Mouse (Mus musculus) adrenal gland, adult 18-20 months (tissue): ENCODE measurements around the gene Rad51b. TPM values are rescaled to one million over a fixed set of nuclear protein-coding genes. Genes with fewer than 3 reads are reported as not detected.

Experiments
- DNase-seq, 2 experiments: peaks; one replicate each; pipeline ENCODE4 v3.0.0; 2021 to 2022; ENCODE audit warnings: low spot score in 2 of 2
- total RNA-seq, 2 experiments: library from RNA; stranded (reverse); gene quantifications; 1 replicate in 1 of 2; 2 replicates in 1 of 2; pipeline ENCODE4 v1.2.3; 2021

Gene Rad51b
- total RNA-seq, 2 experiments from 2014 or later, result 0.26 to 0.46 TPM

DNA sequence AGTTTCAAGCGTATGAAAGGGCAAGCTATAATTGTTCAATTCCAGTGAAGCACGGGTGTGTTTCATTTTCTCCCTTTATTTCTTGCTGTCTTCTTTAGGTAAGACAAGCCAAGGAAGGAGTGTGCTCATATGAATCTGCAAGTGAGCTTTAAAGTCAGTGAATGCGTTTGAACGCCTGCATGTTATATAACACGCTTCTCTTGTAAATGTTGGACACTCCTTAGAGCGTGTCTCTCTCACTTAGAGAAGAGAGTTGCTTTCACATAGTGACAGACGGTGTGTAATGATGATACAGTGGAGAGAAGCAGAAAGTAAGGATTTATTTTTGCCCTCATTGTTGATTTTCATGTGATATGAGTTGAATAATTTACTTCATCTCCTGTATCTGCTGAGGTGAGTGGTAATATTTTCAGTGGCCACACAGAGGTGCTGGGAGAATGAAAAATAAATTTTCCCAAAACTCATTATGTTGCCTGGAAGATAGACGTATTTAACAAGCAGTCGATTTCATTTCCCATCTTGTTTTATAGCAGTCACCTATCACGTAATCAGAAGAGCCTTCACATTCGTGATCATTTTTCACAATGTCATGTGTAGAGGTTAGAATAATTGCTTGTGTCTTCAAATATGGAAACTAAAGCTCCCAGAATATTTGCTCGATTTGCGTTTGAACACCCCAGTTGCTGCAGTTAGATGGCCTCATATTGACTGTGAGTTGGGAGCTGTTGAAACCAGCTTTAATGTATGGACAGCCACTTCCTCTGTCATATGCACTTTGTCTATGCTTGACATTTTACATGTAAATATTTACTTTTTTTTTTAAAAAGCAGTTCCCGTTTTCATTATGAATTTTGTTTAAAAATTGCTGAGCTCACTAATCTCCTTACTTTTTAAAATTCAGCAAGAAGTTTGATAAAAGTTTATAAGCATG, 228.1 kb downstream of the Rad51b start:
- DNase-seq, result no peak

DNA sequence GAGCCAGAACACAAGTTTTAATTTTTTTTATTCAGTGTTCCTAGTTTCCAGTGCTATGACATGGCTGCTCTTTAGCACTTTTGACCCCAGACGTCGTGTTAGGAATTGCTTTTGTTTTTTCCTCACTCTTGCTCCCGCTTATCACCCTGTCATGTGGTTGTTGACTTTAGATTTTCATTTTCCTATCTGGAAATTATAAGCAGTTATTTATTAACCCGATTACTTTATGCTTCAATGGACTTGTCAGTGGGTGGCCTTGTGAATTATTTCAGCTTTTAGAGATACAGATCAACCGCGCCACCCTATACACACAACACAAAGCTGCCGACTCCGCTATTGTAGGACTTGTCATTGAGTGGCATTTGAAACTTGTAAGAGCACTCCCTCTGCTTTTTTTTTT, 228.8 kb downstream of the Rad51b start:
- no peak for DNase-seq

DNA sequence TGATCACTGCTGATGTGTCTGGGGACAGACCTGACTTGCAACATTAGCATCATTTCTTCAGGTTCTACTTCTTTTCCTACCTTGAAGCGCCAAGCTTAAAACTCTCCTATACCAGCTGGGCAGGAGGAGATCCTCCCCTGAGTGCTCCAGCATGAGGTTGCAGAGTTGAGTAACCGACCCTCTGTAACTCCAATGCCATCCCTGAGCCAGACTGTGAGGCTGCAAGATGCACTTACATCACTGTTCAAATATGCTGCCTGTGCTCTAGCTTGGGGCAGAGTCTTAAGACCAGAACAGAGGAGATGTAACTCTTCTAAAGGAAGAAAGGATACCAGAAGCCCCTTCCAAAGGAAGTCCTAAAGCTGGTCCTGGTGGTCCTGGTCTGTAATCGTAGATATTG, 230.1 kb downstream of the Rad51b start:
- DNase-seq, result no peak

DNA sequence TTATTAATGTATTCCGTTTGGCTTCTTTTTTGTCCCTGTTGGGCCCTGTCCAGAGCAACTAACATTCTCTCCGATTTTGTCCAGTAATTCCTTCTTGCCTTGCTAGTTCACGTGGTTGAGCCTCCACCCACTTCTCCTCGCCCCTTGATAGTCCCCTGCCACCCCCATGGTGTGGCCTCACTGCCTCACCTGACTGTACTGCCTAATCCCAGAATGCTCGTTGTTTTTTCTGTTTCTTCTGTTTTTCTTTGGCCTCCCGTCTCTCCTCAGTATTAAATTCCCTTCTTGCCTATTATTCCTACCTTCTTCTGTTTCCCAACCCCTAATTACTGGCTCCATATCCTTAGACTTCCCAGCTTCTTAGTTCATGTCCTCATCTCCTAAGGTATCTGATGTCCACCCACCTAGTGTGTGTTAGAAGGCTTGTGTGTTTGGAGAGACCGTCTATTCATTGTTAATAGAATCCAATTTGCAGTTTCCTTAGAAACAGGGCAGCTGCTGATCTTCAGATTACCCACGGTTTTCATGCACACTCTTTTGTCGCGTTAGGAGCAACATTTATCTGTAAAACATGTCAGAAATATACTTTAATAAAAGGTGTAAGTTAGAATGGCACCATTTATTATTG, 233.3 kb downstream of the Rad51b start:
- DNase-seq, result no peak

DNA sequence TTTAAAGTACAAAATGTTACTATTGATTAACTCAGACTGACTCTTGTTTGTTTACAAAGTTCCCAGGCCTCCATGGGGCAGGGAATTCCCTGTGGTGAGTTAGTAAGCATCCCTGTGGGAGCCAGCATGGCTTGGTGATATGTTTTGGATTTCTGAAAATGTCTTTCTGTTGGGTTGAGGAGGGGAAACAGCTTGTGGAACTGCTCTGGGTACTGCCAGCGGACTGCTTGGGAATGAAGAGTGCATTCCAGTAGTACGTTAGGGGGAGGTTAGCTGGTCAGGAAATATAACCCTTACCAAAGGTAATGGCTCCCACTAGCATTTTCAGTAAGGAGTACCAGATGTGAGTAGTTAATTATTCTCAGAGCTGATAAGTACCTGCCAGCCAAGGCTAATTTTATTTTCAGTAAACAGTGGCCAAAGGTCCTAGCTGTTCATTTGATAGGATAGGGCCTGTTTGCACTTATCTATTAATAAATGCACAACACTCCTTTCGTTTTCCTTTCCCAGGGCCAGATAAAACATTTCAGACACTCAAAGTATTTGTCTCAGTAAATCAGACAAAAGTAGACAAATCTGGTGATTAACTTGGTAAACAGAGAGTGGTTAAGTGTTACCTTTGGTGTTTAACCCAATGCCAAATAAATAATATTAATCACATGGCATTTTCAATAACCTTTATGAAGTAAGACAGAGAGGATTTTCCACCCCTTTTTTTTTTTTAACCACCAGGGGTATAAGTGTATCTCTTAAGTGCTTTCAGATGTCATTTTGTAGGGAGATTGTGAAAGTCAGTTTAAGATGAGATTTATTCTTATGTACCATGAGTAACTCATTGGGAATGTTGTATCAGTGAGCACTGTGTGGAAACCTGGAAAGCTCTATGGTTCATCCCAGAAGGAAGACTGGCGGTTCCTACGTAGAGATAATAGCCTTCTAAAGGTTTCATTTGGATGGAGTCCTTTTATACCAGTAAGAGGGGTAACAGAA, 235.0 kb downstream of the Rad51b start:
- no peak for DNase-seq

DNA sequence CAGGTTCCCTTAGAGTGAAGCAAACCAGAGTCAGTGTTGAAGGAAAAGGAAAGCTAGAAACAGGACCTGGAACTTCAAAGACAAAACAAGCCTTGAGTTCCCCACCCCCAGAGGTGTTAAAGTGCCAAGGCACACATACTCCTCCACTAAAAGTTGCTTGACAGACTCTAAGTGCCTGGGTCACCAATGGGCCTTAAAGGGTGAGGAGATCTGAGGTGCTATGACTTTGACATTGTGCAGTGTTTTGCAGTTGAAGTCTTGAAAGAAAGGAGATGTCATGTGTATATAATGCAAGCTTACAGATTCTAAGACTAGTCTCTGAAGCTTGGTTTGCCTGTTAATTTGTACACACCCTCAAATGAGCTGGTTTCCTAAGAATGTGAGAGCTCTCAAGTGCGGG, 237.7 kb downstream of the Rad51b start:
- DNase-seq, result no peak

DNA sequence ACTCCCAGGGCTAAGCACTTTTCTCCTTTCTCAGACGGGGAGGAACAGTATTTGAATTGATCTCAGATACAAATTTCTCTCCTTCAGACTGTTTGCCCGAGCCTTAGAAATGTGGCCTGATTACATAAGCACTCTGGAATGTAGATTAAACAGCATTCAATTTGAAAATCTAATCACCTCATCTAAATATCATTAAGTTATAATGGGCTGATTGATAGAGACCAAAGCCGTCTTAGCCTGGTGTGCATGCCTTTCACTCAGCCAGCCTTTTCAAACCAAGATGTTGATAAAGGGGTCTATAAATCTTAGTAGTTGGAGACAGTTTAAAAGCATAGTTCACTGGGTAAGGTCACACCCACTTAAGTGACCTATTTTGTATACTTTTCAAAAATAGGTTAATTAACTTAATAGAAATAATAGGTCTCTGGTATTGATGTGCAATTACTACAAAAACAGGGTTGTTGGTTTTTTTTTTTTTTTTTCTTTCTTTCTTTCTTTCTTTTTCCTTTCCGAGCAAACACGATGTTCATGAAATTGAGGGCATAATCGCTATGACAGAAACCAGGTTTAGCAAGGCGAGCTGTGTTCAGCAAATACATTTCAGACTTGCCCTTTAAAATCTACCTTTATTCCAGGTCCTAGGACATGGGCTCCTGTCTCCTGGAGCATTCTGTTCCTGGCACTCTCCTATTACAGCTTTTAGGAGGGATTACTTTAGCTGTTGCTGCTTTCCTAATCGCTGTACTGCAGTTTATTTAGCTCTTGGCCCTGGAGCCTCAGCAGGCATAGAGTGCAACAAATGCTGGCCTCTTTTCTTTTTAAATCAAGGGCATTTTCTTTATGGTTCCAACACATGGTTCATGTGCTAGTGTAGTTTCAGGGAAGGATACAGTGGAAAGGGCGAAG, 238.7 kb downstream of the Rad51b start:
- no peak for DNase-seq

DNA sequence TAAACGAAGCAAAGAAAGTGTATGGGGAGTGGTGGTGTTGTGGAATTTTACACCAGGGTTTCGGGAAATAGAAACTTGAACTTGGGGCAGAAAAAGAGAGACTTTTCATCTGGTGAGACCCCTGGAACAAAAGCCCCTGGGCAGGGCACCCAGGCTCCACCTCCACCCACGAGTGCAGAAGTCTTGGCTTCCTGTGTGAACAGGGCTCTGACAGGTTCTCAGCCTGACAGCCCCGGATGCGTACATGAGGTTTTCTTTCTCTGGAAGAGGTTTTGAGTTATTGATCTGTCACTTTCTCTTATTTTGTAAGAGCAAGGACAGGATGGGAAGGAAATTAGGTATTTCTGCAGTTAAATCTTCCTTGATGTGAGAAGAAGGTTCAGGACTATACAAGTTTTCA, 243.1 kb downstream of the Rad51b start:
- DNase-seq, result no peak

DNA sequence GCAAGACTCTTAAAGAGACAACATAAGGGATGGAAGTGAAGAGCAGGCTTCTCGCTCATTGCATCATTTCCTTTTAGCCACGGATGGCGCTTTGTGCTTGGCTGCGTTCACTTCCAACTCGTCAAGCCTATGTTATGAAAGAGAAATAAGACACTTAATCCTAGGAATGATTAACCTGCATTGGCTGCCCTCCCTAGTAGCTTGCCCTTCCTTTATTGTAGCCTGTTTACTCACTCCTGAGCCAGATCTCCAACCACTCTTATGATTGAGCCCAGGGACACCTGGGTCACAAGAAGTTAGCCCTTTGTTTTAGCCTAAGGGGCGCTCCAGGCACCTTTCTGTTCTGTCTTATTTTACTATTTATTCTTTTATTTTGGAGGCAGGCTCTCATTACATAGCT, 244.5 kb downstream of the Rad51b start:
- no peak for DNase-seq

DNA sequence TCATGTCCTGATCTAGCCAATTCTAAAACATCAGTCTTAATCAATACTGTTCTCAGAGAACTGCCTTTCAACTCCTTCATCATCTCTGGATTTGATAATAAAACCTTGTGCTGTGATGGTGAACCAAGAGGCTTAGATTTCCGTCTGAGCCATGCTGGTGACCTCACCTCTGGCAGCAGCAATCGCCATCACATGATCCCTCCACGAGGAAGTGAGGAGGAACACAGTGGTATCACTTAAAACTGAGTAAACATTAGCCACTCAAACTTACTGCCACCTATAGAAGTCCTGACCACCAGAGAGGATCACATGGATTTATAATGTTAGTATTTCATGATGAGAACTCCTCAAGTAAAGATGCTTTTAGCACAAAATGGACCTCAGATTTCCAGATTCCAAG, 248.0 kb downstream of the Rad51b start:
- DNase-seq, result no peak

DNA sequence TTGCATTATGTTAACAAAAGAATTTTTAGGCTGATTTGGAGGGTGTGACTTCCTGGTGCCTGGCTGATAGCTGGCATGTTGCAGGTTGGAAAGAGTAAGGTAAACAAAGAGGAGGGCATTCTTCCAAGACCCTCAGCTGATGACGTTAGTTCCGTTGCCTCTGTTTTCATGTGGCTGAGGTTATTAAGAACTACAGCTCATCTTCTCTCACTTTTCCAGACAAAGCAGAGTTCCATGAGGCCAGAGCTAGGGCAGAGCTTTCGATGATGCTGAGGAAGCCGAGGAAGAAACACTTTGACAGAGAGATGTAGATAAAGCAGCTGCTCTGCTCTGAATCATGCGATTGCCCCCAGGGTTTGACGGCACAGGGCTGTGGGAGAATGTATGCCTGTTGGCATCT, 250.5 kb downstream of the Rad51b start:
- DNase-seq, result no peak

DNA sequence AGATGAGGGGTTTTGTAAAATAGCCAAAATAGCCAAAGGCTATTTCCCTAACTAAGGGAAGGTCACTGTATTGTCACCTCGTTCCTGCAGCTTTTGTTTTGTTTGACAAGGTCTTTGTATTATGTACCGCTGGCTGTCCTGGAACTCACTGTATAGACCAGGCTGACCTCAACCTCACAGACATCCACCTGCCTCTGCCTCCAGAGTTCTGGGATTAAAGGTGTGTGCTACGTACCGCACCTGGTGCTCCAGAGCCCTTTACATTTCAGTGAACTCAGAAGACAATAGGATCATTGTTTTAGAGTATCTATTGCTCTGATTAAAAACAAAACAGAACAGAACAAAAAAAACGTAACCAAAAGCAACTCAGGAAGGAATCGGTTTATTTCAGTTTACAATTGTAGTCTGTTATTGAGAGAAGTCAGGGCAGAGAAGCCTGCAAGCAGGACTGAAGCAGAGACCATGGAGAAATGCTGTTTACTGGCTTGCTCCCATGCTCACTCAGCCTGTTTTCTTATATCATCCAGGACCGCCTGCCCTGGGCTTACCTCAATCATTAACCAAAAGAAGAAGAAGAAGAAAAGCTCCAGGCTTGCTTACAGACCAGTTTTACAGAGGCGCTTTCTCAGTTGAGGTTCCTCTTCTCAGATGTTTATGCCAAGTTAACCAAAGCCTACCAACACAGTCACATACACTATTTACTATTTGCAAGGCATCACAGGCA, 251.7 kb downstream of the Rad51b start:
- DNase-seq, result no peak

DNA sequence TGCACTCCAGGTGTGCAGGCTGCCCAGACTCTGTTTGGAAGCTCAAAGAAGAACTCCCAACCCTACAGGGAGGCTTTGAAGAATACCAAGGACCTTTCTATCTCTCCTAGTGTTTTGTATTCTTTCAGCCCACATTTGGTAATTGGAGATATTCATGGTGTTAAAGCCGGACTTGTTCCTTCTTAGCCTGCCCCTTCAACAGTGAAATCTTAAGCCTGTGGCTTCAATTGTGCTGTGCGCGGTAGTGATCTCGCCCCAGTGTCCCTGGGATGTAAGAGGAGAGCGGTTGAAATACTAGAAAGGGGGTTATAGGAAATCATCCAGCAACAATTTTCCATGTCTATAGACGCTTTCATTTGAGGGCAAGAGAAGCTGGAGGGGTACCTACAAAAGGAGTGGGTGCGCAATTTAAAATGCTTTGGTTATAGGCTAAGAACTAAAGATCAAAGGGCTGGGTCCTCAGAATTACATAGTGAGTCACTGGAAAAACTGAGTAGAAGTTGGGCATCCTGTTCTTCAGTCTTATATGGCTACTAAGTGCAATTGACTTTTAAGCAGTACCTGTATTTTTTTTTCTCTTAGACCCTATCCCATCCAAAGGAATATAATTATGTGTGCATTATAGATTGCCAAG, 253.1 kb downstream of the Rad51b start:
- DNase-seq, result no peak

DNA sequence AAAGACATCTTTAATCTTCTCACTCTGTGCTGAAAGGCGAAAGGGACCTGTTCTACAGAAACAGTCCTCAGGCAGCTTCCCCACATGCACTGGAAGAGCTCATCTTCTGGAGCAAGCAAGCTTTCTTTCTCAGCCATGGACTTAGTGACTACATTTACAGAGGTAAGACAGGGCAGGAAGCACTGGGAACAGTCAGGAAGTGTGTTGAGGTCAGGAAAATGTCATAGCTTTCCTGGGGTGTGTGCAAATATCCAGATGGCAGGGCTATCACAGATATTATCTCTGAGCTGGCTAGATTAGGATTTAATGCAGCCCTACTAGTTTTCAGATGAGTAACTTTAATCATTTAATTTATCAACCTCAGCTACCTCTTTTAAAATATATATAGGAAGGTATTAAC, 254.2 kb downstream of the Rad51b start:
- no peak for DNase-seq

DNA sequence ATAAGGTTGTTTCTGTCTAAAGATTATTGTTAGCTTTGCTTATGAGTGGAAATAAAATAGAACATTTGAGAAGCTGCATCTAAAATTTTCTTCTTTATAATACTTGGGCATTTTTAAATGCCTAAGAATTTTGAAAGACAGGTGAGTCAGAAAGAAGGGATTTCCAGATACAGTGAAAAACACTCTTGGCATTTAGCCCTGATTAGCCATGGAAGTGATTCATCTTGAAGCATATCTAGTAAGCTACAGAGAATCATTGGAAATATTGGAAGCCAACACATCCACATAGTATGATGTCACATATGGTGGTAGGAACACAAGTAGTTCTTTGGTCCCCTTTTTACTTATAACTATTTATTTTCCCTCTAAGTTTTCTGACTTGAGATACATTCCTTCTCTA, 256.0 kb downstream of the Rad51b start:
- DNase-seq, result no peak

DNA sequence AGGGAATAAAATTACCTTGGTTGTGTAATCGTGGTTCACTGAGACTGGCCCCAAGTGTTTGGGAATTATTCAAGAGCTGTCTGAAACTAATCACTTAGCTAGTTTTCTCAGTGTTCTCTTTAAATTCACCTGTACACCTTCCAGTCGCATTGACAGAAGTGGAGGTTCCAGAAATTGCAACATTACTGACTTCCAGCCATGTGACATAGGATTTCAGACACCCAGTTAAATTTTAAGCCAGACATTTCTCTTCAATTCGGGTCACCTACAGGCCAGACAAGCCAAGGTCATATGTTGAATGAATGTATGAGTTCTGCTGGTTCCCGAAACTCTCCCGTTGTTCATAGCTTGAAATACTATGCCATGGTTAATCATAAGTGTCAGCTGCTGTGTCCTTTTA, 260.8 kb downstream of the Rad51b start:
- DNase-seq, result no peak

DNA sequence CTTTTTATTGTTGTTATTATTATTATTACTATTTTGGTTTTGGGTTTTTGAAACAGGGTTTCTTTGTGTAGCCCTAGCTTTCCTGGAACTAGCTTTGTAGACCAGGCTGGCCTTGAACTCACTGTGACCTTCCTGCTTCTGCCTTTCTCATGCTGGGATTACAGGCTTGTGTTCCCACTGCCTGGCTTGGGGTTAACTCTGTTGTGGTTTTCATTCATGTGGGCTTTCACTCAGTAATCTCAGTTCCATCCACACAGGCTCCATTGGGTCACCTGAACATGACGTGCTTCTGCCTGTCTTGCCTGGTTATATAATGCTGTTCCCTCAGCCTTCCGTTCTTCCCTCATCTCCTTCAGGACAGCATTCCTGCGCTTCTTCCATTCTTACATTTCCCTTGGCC, 261.6 kb downstream of the Rad51b start:
- no peak for DNase-seq

DNA sequence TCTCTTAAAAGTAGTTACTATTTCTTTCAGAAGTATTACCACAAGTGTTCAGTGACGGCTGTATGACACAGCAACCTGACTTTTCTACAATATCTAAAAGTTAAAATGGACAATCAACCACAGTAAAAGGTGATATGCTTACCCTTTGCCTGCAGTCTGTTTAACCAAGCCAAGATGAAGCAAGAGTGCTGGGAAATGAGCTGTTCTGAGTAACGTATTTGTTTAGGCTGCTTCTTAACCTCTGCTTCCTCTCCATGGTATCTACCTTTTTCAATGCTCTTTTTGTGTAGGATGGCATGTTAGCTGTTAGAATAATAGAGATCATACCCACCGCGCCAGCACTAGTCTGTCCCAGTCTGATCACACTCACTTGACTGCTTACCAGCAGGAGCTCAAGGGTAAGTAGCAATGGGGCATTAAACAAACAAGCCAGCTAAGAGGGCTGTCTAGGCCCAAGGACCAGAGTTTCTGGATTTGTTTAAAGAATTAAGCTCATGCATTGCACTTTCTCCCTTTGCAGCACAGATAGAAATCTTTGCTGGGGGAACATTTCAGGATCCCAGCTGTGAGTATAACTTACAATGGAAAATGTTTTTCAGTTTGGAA, 262.4 kb downstream of the Rad51b start:
- DNase-seq, result no peak
